Mouse (Mus musculus) spleen, adult 2 months (tissue): ENCODE results near the gene Tctex1d2.

Experiments used
- CTCF ChIP-seq: fragments of 200-500 bp; IDR thresholded peaks from 2 replicates; pipeline ENCODE4 v1.5.1; 2011; ENCODE audit warnings: mild to moderate bottlenecking, inconsistent platforms; ENCODE audit not compliant: insufficient read depth, insufficient read length, insufficient replicate concordance; ENCODE audit errors: extremely low read depth
- POLR2A ChIP-seq: fragments of 200-500 bp; IDR thresholded peaks from 2 replicates; pipeline ENCODE4 v1.6.1; 2011; ENCODE audit warnings: low read depth, low read length, inconsistent platforms

GRCm38 (mm10) chr16:32407730-32408129 lies 11.8 kb upstream of the Tctex1d2 start:
- TF ChIP-seq CTCF (no peak), POLR2A (no peak)
